Mouse (Mus musculus): Measurements from ENCODE around the gene Srl. TPM values are rescaled to one million over a fixed set of nuclear protein-coding genes. Genes with fewer than 3 reads are reported as not detected.

The Srl gene
- polyA plus RNA-seq, 1 experiment from 2014 or later: 5.5 TPM

DNA sequence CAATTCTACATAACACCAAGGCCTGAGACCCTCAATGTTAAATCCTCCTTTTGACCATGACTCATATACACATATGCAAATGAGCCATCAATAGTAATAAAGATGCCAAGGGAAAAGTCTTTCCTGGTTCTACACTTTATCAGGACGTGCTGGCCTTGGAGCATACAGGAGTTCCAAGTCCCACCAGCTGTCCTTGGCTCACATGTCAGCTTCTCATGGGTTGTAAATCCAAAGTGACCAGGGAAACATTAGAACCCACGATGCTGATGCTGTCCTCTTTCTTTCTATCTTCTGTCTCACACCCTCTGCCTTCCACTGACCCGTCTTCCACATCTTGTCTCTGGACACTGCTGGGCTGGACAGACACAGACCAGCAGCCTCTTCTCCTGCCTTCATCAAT, 39.9 kb downstream of the Srl start:
- Histone ChIP-seq H3K27me3 (replicated peaks; ENCODE audit: insufficient read depth, low read length) (no peaks in the 10 kb centered on the region), H3K9me3 (ENCODE audit: low read length) (no peaks in the 10 kb centered on the region), H3K4me2 (replicated peaks; ENCODE audit: low read depth, low read length) (no peak overlapping the region), H3K4me1 (ENCODE audit: insufficient read depth, low read depth, low read length) (no peaks in the 10 kb centered on the region), H3K36me3 (ENCODE audit: insufficient read depth, low read length) (no peaks in the 10 kb centered on the region), H3K9ac (replicated peaks; ENCODE audit: low read depth) (no peak overlapping the region), H3K4me3 (ENCODE audit: low read depth, low read length) (no peak overlapping the region), H3K27ac (ENCODE audit: low read length) (no peak overlapping the region)
- no peak for ATAC-seq
- no peak for TF ChIP-seq EP300 (IDR thresholded peaks at IDR 0.05)
- TF ChIP-seq CTCF (IDR thresholded peaks at IDR 0.05): no peak
- no peak for DNase-seq (ENCODE audit: low spot score)
- 84% methylated on average over 3 of the region's 3 CpGs for WGBS

DNA sequence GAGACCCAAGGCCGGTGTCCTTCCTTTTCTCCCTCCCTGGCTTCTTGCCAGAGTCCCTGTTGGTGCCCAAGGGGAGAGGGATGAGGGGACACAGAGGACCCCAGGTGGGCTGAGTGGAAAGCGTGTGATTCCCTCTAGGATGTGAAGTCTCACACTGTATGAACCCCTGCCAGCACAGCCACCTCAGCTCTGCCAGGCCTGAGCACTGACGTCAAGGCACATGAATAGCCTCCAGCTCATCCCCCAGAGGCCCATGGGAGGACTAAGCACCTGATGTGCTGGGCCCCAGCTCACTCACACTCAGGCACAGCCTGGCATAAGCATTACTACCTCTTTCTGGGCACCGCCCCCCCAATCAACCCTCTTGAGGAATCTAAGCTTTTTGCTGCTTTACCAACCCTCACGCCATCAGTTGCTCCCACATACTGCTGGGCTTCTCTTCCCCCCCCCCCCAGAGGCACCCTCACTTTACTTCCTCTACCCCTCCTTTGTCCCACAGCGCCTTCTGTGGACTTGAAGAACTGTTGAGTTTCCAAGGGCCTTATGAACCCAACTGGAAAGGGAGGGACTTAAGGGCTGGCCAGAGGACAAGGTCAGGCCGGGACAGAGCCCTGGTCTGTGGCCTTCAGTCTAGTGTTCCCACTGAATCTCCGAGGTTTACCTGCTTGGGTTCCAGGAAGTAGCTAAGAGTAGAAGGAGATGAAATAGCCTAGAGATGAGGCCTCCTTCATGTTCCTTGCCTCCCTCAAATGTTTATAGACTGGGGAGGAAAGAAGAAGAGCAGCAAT, 40.8 kb downstream of the Srl start:
- ATAC-seq (0 out of 2 replicates have a peak, but pooled peaks have one; percentile 26), DNase-seq (ENCODE audit: low spot score) (no peak)
- Histone ChIP-seq H3K9ac (replicated peaks; ENCODE audit: low read depth) (no peak overlapping the region), H3K27ac (ENCODE audit: low read length) (no peak overlapping the region), H3K27me3 (replicated peaks; ENCODE audit: insufficient read depth, low read length) (no peaks in the 10 kb centered on the region), H3K9me3 (ENCODE audit: low read length) (no peaks in the 10 kb centered on the region), H3K4me3 (ENCODE audit: low read depth, low read length) (no peak overlapping the region), H3K4me2 (replicated peaks; ENCODE audit: low read depth, low read length) (no peak overlapping the region), H3K36me3 (ENCODE audit: insufficient read depth, low read length) (no peaks in the 10 kb centered on the region), H3K4me1 (ENCODE audit: insufficient read depth, low read depth, low read length) (no peaks in the 10 kb centered on the region)
- 74% methylated on average over 8 of the region's 8 CpGs for WGBS
- TF ChIP-seq CTCF (IDR thresholded peaks at IDR 0.05): no peak
- no peak for TF ChIP-seq EP300 (IDR thresholded peaks at IDR 0.05)

DNA sequence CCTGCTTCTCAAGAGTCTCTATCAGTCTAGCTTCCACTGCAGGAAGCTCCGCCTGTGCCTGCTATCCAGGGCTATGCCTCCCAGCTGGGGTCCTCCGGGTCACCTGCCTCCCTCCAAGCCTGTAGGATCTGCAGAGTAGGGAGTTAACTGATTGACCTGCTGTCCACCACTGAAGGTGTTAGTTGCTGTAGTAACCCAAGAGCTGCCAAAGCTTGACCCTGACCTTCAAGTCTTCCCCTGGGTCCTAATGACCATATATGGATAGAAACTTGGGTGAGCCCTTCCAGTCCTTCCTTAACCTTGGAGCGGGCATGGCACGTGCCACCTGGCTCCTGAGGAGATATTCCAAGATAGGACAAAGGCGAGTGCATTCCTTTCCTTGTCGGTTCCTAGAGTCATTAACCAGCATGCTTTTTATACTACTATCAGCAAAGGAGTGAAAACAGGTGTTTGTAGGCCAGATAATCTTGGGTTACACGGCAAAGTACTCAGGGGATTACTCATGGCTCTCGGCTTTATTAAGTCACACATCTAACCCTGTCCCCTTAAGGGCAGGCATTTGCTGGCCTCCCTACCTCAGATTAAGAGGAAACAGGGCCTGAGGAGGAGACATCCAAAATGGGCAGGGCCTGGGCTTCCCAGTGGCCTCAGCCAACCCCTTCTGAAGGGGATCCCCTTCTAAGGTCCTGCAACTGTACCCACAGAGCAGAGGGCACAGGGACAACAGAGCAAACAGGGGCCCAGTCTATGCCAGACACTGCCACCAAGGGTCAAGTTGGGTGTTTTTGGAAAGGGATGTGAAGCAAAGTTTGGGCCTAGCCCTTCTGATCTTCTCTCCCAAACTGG, 43.6 kb downstream of the Srl start:
- TF ChIP-seq EP300 (IDR thresholded peaks at IDR 0.05) (no peak), CTCF (IDR thresholded peaks at IDR 0.05) (no peak)
- no peak overlapping the region for H3K4me2 ChIP-seq (replicated peaks; ENCODE audit: low read depth, low read length)
- ATAC-seq (peak; percentile 46; the same call in 1 of the 2 replicates), DNase-seq (ENCODE audit: low spot score) (peak; percentile 12)
- H3K36me3 ChIP-seq (ENCODE audit: insufficient read depth, low read length): no peaks in the 10 kb centered on the region
- no peak overlapping the region for H3K27ac ChIP-seq (ENCODE audit: low read length)
- no peaks in the 10 kb centered on the region for H3K4me1 ChIP-seq (ENCODE audit: insufficient read depth, low read depth, low read length)
- no peaks in the 10 kb centered on the region for H3K9me3 ChIP-seq (ENCODE audit: low read length)
- WGBS: 54% methylated on average over 8 of the region's 8 CpGs
- no peak overlapping the region for H3K4me3 ChIP-seq (ENCODE audit: low read depth, low read length)
- H3K9ac ChIP-seq (replicated peaks; ENCODE audit: low read depth): no peak overlapping the region
- H3K27me3 ChIP-seq (replicated peaks; ENCODE audit: insufficient read depth, low read length): no peaks in the 10 kb centered on the region

DNA sequence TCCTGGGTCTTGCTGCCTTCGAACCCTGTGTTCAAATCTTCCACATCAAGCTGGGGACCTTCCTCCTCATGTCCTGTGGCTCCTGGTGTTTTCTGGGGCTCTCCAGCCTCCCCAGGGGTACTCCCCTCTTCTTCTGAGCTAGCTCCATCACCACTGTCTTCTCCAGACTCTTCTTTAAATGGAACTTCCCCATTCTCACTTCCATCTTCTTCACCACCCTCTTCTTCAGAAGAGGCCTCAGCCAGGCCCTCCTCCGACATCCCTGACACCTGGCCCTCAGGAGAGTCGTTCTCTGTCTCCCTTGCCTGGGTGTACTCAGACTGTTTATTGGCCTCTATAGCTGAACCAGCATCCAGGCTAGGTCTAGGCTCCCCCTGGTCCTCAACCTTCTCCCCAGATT, 45.1 kb downstream of the Srl start:
- ATAC-seq: no peak
- no peak for DNase-seq (ENCODE audit: low spot score)
- Histone ChIP-seq H3K4me2 (replicated peaks; ENCODE audit: low read depth, low read length) (no peak overlapping the region), H3K27me3 (replicated peaks; ENCODE audit: insufficient read depth, low read length) (no peaks in the 10 kb centered on the region), H3K9me3 (ENCODE audit: low read length) (no peaks in the 10 kb centered on the region), H3K4me3 (ENCODE audit: low read depth, low read length) (no peak overlapping the region), H3K36me3 (ENCODE audit: insufficient read depth, low read length) (no peaks in the 10 kb centered on the region), H3K9ac (replicated peaks; ENCODE audit: low read depth) (no peak overlapping the region), H3K4me1 (ENCODE audit: insufficient read depth, low read depth, low read length) (no peaks in the 10 kb centered on the region), H3K27ac (ENCODE audit: low read length) (no peak overlapping the region)
- 82% methylated on average over 3 of the region's 3 CpGs for WGBS
- TF ChIP-seq EP300 (IDR thresholded peaks at IDR 0.05): no peak
- TF ChIP-seq CTCF (IDR thresholded peaks at IDR 0.05): no peak

DNA sequence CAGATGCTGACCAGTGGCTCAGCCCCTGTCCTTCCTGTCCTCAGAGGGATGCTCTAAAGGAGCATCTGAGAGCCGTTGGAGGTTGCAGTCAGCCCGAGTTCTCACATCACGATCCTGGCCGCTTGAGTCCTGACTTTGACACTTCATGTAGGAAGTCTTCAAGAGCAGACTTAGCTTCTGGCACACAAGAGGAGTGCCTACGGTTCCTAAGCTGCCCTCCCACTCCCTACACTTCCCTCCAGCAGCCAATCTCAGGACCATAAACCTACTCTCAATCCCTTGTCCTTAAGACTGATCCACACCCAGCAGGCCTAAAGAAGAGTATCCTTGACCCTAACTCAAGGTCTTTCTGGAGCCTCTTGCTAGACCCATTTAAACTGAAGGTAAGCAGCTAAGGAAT, 45.8 kb downstream of the Srl start:
- H3K4me1 ChIP-seq (ENCODE audit: insufficient read depth, low read depth, low read length): no peaks in the 10 kb centered on the region
- H3K9me3 ChIP-seq (ENCODE audit: low read length): no peaks in the 10 kb centered on the region
- ATAC-seq (no peak), DNase-seq (ENCODE audit: low spot score) (no peak)
- H3K4me2 ChIP-seq (replicated peaks; ENCODE audit: low read depth, low read length): no peak overlapping the region
- no peaks in the 10 kb centered on the region for H3K27me3 ChIP-seq (replicated peaks; ENCODE audit: insufficient read depth, low read length)
- H3K9ac ChIP-seq (replicated peaks; ENCODE audit: low read depth): no peak overlapping the region
- 66% methylated on average over 5 of the region's 5 CpGs for WGBS
- TF ChIP-seq CTCF (IDR thresholded peaks at IDR 0.05): no peak
- TF ChIP-seq EP300 (IDR thresholded peaks at IDR 0.05): no peak
- H3K36me3 ChIP-seq (ENCODE audit: insufficient read depth, low read length): no peaks in the 10 kb centered on the region
- no peak overlapping the region for H3K27ac ChIP-seq (ENCODE audit: low read length)
- no peak overlapping the region for H3K4me3 ChIP-seq (ENCODE audit: low read depth, low read length)

DNA sequence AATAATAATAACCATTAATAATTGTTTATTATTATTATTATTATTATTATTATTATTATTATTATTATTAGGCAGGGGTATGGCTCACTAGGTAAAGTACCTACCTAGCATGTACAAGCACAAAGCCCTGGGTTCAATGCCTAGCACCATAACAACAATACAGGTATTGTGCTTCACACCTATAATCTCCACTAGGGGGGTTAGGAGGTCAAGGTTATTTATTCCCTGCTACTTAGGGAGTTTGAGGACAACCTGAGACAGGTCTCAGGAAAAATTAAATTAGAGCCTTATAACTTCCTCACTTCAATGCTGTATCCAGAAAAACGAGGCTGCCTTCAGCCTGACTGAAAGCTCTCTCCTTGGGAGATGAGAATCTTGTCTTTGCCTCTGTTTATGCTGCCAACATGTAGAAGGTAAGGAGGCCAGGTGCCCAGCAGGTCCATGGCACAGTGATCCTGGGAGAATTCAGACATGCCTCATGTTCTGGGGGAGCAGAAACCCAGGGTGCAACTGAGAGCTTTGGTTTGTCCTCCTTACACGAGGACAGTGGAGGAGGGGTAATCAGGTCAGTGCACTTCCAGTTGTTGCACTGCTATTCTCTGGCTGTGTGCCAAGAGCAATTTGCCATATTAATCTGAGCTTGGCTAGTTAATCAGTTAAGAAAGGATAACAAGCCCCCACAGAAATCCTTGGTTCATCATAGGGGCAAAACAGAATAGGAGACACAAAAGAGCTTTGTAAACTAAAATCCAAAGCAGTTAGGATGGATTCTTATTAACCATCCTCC, 48.6 kb downstream of the Srl start:
- Histone ChIP-seq H3K4me2 (replicated peaks; ENCODE audit: low read depth, low read length) (no peak overlapping the region), H3K27ac (ENCODE audit: low read length) (no peak overlapping the region), H3K4me3 (ENCODE audit: low read depth, low read length) (no peak overlapping the region), H3K36me3 (ENCODE audit: insufficient read depth, low read length) (no peaks in the 10 kb centered on the region), H3K9ac (replicated peaks; ENCODE audit: low read depth) (no peak overlapping the region), H3K9me3 (ENCODE audit: low read length) (no peaks in the 10 kb centered on the region), H3K27me3 (replicated peaks; ENCODE audit: insufficient read depth, low read length) (no peaks in the 10 kb centered on the region), H3K4me1 (ENCODE audit: insufficient read depth, low read depth, low read length) (no peaks in the 10 kb centered on the region; the same call in 1 of the 2 replicates)
- 42% methylated on average over 2 of the region's 2 CpGs for WGBS
- ATAC-seq (no peak), DNase-seq (ENCODE audit: low spot score) (no peak)
- no peak for TF ChIP-seq CTCF (IDR thresholded peaks at IDR 0.05)
- no peak for TF ChIP-seq EP300 (IDR thresholded peaks at IDR 0.05)
